Mouse (Mus musculus) regulatory T cell (primary cell): ENCODE results near the gene Mob1b.

ENCODE experiments used
- in situ Hi-C: fragments of 300-600 bp; cut with MboI, MseI; formaldehyde crosslinking; loops from one replicate; pipeline ENCODE4 v1.15.1; 2025; ENCODE audit warnings: high pct_unique_total_duplicates

Mob1b gene

GRCm38 (mm10) chr5:88720116-88721002, at the start of gene Mob1b:
Gene Mob1b (plus strand): TSS chr5:88720855.
- in situ Hi-C loops, result no loop called here

DNA sequence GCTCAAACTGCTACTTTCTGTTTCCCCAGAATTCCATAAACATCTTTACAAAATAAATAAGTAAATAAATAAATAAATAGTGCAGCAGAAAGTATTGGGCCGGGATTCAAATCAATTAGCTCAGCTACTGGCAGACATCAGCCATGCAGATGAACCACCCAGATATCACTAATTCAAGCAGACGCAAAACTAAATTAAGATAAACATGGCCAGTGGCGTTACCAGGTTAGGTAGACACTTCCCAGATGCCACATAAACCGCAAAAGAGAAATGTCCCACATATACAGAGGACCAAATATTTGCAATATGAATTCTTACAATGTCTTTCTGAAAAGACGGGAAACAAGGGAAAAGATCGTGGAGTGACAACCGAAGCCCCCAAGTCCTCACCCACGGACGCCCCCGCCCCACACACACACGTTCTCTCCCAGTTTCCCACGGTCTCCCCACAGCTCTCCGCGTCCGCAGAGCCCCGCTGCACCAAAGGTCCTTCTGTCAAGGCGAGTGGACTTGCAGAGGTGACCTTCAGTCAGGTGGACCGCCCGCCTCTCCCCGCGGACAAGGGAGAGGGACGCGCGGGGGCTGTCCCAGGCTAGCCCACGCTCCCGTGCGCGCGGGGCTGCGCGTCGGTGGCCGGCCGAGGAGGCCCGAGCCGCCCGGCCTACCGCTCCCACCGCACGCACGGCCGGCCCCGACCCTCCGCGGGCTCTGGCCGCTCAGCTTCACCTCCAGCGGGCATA, 45.8 kb upstream of the Mob1b start:
- in situ Hi-C loops, result no loop called here

- in situ Hi-C loops, result no loop called here
These were observed 44.9 kb upstream of the Mob1b start, which contains the start of gene Grsf1 for GRCm38 (mm10) chr5:88675443-88676387. Gene Grsf1 (minus strand): TSS chr5:88676171.

GRCm38 (mm10) chr5:88678929-88679328, 41.7 kb upstream of the Mob1b start:
- in situ Hi-C loops, result no loop called here

DNA sequence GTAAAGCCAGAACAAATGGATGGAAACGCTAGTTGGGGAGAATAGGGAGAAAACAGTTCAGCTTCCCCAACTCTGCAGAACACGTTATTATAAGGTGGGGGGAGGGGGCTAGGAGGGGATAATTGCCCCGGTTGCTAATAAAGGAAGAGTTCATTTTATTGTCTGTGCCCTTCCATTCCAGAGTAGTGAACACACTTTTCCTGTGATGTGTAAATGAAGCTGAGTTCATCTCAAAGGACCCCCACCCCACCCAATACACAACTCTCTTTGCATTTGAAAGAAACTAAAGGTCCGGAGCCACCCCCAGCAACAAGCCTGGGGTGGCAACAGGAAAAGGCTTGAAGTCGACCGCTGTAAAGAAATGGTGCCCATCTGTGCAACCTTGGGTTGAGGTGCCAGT, 41.3 kb upstream of the Mob1b start:
- in situ Hi-C loops, result no loop called here

DNA sequence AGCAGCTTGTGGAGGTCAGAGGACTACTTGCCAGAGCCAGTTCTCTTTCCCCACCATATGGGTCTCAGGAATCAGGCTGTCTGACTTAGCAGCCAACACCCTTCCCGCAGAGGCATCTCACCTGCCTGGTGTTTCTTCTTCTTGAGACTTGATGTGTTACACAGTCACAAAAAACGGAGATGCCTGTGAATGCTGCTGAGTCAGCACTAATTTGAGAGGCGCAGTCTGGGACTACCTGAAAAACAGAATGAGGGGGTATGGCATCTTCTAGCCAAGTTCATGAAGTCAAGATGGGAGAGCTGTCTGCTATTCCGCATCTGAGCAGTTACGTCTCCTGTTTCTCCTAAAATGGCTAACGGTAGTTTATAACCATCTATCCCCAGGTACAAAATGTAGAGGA, 40.1 kb upstream of the Mob1b start:
- in situ Hi-C loops, result no loop called here

DNA sequence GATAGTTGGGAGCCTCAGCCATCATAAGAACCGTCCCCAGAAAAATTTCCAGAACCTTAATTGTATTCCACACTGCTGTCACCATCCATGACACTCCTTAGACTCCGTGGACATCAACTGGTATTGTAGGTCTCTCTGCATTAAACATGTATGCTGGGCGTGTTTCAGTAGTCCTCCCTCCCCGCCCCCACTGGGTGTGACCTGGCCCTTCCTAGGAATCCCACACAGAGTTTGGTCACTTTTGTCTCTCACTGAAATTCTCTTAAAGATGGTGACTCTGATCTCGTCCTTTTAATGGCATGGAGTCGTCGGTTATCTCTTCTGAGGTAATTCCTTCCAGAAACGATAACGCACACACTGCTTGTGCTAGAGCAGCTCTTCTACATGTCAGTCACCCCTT, 36.9 kb upstream of the Mob1b start:
- in situ Hi-C loops, result no loop called here

DNA sequence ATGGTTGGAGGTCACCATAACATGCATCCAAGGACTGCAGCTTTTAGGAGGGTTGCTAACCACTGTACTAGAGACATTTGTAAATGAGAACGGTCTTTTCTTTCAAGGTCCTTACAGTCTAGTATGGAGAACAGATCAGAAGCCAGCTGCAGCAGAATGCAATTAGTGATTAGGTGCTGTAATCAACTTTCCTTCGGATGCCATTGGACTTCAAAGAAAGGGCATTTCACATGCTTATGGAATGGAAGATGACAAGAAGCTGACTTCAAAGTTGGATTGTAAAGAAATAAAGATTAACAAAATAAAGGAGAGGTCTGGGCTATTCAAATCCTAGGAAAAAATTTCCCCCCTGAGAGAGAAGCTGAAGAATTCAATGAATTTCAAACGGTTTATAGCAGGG, 36.4 kb upstream of the Mob1b start:
- in situ Hi-C loops, result no loop called here

- in situ Hi-C loops, result no loop called here
These were observed 35.3 kb upstream of the Mob1b start for GRCm38 (mm10) chr5:88685306-88685705.

- in situ Hi-C loops, result no loop called here
These were observed 34.8 kb upstream of the Mob1b start for GRCm38 (mm10) chr5:88685745-88686299.

DNA sequence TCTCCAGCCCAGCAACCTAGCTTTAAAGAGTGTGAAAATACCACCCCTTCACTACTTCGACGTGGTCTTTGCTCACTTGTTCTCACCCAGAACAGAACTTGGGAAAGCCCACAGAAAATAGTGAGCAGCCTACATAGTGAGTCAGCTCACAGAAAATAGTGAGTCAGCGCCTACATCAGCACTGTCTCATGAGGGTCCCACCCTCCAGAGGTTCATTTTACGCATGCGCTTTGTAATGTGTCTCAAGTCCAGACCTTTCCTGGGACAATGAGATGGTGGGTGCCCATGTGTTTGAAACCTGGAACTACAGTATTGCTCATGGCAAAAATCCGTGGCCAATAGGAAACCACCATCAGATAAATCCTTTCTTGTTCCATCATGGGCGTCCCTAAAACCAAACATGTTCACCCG, 32.7 kb upstream of the Mob1b start:
- in situ Hi-C loops, result no loop called here

DNA sequence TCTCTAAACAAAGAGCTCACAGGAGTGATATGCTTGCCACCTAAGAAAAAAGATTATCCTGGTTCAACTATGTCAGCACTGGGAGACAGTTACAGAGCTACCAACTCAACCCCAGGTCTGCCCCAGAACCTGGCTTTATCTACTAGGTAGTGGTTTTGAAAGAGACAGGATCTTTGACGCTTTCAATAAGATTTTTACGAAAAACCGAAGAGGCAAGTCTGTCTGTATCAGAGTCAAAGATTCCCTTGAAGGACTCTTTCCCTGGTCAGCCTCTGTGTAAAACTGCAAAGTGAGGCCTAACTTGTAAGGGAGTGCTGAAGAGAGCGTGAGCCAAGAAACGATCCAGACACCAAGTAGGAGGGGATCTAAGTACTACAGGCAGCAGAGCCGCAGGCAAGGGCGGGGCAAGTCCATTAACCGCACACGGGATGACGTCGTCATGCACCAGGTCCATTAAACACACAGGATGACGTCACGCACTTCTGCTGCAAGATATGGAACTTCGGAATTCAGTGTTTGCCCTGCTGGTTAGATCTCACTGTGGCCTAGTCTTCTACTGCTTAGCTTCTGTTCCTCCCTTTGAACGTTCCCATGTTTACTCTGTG, 32.0 kb upstream of the Mob1b start:
- in situ Hi-C loops, result no loop called here

DNA sequence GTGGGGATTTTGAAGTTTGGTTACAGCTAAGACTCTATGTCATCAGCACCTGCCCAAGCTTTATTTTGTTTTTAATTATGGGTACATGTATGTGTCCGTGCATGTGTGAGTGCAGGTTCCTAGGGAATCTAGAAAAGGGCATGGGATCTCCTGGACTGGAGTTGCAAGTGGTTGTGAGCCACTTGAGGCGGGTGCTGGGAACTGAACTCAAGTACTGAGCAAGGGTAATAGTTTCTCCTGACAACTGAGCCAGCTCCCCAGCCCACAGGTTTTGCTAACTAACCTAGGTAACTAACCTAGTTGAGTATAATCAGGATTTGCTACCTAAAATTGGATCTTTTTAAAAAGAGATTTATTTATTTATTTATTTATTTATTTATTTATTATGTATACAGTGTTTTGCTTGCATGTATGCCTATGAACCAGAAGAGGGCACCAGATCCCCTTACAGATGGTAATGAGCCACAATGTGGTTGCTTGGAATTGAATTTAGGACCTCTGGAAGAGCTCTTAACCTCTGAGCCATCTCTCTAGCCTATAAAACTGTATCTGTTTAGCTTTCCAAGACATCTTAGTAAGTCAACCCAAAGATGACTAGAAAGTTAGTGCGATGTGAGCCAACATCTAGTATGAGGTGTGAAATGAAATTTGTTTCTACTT, 31.2 kb upstream of the Mob1b start:
- in situ Hi-C loops, result no loop called here

GRCm38 (mm10) chr5:88690681-88691505, 29.8 kb upstream of the Mob1b start:
- in situ Hi-C loops, result no loop called here

- in situ Hi-C loops, result no loop called here
These were observed 29.1 kb upstream of the Mob1b start for GRCm38 (mm10) chr5:88691506-88692095.

GRCm38 (mm10) chr5:88692586-88692985, 28.1 kb upstream of the Mob1b start:
- in situ Hi-C loops, result no loop called here

DNA sequence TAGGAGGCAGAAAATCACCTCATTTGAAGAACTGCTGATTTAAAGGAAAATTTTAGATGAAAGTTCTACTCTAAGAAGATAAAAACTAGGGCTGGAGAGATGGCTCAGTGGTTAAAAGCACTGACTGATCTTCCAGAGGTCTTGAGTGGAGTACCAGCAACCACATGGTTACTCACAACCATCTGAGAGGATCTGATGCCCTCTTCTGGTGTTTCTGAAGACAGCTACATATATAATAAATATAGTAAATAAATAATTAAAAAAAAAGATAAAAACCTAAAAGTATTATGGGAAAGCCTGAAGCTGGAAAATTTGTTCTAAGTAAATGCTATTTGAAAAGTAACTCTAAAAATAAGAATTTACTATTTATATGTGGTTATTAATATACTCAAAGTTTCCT, 27.6 kb upstream of the Mob1b start:
- in situ Hi-C loops, result no loop called here

DNA sequence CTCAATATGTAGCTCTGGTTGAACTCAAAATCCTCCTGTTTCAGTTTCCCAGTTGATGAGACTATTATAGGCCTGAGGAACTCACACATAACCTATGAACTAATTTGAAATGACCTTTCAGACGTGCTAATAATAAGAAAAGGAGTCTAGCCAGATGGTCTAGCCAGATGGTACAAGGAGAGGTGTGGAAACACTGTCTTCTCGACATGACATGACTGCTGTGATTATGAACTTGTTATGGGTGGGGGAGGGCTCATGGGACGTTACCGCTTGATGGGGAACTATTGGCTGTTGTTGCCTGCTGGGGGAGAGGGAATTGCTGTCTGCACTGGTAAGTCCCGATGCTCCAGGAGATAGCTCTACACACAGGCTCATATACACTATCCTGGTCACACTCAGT, 23.4 kb upstream of the Mob1b start:
- in situ Hi-C loops, result no loop called here

DNA sequence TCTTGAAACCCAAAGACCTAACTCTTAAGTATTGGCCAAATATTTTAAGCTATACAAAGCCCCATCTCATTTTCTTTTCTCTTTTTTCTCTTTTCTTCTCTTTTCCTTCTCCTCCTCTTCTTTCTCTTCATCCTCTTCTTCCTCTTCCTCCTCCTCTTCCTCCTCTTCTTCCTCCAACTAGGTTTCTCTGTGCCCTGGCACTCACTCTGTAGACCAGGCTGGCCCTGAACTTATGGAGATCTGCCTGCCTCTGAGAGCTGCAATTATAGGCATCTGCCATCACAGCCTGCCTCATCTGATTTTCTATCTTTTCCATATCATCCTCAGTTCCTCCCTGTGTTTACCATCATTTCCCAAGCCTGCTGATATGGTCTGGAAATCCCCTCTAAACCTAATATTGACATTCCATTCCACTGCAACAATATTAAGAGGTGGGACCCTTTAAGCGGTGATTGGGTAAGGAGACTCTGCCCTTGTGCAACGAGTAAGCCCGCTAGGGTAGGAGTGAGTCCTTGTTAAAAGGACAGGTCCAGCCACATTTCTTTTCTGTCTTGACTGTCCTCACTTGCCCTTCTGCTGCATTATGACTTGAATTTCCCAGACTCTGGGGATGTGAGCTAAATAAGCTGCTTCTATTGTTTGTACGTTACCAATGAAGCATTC, 21.3 kb upstream of the Mob1b start:
- in situ Hi-C loops, result no loop called here
